Mouse (Mus musculus) spleen, adult 12 weeks (tissue): ENCODE results near the gene Cenpj.

Source experiments
- DNase-seq: peaks from one replicate; pipeline ENCODE4 v3.0.0; 2022; ENCODE audit warnings: low spot score

Gene Cenpj

DNA sequence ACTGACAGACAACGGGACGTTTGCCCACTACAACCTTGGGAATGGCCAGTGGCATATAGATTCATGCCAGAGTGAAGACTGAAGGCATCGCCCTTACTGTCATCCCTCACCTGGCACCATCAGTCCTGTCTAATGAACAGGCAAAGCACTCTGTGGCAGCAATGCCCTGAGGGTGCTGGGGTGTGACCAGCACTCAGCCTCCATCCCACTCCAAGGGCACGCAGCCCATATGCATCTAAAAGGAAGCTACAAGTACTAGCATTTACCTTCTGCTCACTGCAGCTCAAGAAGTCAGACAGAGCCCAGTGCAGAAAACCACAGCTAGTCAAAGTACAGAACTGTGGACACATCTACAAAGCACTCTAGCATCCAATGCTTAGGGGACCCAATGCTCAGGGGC is 29.7 kb downstream of the Cenpj start:
- no peak for DNase-seq

DNA sequence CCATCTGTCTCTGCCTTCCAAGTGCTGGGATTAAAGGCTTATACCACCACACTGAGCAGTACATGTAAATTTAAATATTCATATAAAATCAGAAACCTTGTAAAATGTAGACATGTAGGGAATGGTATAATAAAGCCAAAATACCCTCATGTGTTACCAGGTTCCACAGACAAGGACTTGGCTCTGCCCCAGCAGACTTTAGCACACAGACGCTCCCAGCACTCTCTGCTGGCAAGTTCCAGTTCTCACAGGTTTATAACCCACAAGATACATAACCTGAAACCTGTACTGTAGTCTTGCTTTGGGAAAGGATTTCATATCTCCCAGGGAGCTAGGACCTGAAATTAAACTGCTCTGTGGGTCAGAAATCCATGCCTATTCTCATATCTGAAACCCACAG is 30.3 kb downstream of the Cenpj start:
- DNase-seq = no peak

DNA sequence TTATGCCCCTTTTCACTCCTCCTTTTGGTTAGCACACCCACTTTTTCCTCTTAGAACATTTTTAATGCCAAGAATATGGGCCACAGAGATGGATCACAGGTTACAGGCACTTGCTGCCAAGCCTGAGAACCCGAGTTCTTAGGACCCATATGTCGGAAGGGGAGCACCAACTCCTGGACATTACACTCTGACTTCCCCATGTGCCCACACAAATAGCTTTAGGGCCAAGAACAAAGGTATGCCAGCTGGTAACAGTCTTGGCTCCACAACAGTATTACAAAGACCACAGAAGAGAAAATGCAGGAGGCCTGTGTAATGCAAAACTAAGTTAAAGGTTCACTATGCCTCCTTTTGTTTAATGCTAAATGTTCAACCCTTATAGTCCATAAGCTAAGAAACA is 44.4 kb downstream of the Cenpj start:
- no peak for DNase-seq

DNA sequence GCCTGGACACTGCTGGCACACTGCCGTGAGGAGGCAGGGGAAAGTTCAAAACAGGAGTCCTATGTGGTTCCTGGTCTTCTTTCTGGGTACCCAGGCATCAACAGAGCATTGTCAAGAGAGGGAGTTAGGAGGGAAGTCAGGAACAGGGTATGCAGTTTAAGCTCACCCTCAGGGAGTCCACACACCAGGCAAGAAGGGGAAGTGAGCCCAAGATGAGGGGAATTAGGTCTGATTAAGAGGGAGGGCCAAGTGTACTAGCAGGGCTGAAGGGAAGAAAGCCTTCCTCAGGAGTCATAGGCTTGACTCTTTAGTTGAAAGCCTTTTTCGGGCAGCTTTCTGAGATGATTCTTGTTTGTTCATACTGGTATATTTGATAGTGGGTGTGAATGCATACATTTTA is 60.5 kb downstream of the Cenpj start:
- no peak for DNase-seq

DNA sequence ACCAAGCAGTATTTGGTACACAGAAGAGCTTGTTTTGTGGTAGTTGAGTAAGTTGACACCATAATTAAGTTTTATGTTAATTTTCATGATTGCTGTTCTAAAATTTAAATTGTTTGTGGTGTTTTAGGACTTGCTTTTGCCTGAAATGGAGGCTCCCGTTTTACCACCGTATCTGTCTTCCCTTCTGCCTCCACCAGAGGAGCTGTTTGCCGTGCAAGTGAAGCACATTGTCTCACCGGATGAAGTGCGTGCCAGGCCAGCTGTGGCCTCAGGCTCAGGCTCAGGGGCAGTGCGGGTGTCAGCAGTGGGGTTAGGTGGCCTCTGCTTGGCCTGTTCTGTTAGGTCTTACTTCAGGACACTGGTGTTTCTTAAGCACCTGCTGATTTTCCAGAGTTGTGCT is 63.1 kb downstream of the Cenpj start:
- no peak for DNase-seq

DNA sequence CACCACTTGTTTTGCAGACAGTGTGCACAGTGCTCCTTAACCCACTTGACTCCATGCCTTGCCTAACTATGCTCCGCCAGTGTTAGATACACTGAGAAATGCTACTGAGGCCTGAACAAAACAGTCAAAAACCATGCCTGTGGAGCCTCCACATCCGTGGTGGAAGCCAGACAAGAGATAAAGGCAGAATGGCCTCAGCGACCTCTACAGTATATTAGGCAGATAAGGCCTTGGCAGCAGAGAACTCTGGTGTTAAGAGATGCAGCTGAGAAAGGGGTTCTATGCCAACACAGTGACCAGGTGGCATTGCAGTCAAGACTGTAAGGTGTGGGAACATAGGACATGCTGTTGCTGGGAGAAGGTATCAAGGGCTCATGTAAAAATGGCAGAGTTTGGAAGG is 68.5 kb downstream of the Cenpj start:
- DNase-seq = no peak

DNA sequence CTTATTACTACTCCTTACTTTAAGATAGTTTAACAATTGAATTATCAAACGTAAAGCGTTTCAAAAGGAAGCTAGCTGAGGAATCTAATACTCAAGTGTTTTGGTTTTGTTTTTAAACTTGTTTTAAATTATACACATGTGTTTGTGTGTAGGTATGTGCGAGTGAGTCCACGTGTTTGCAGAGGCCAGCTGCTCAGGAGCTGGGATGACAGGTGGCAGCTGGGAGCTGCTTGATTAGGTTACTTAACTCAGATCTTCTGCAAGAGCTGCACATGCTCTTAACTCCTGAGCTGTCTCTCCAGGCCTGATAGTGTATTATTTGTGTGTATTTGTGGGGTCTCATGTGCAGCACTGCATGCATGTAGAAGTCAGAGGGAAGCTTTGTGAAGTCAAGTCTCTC is 72.8 kb downstream of the Cenpj start:
- no peak for DNase-seq

DNA sequence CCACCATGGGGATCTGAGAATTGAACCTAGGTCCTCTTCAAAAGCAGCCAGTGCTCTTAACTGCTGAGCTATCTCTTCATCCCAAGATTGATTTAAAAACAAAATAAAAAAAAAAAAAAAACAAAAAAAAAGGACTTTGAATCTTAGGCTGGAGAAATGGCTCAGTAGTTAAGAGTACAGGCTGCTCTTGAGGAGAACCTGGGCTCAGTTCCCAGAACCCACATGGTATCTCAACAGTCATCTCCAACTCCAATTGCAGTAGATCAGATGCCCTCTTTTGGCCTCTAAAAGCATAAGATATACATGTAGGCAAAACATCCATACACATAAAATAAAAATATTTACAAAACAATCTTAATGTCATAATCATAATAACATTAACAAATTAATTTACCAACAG is 85.4 kb downstream of the Cenpj start:
- DNase-seq = no peak
